Mouse (Mus musculus): ENCODE measurements around the gene Ptma. TPM values are rescaled to one million over a fixed set of nuclear protein-coding genes. Genes with fewer than 3 reads are reported as not detected.

The Ptma gene
- polyA plus RNA-seq, 1 experiment = 1,950 TPM

DNA sequence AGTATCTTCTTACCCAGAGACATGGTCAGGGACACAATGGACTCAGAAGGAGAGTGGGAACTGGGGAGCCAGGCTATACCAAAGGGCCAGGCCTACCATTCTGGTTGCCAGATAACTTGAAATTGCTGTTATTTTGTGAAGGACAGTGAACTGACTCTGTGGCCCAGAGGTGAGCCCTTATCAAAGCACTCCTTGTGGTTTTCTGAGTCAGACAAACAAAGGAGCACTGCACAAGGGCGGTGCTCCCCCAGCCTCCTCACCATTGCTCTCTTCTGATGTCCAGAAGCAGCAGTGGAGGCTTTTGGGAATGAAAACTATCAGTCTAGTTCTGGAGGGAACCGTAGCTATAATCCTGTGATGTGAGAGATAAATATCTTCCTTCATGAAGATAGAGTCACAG is 16.1 kb downstream of the Ptma start:
- no peak for TF ChIP-seq POLR2A (IDR thresholded peaks at IDR 0.05; ENCODE audit: insufficient read depth, low read depth, low read length)
- WGBS = 88% methylated on average over 2 of the region's 2 CpGs
- H3K27ac ChIP-seq (ENCODE audit: insufficient read depth, low read depth, low read length) = no peak overlapping the region
- no peaks in the 10 kb centered on the region for H3K4me1 ChIP-seq (ENCODE audit: control insufficient read depth, insufficient read depth, low read length)
- H3K4me3 ChIP-seq (ENCODE audit: insufficient read depth, low read depth, low read length) = no peak overlapping the region

DNA sequence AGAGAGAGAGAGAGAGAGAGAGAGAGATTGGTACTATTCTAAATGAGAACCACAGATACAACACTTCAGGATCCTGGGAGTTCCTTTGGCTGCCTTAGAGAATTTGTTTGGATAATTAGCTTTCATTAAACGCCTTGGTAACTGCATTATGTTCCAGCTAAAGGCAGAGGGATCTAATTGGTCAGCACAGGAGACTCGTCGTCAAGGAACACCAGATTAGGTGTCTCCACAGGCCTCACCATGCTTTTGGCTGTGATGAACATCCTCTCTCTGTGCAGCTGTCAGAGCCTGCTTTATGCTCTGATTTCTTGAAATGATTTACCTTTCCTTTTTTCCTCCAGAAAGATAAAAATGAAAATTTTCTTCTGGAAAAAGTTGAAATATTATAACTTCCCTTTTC is 20.3 kb downstream of the Ptma start:
- 30% methylated on average over 3 of the region's 3 CpGs for WGBS
- Histone ChIP-seq H3K4me1 (ENCODE audit: control insufficient read depth, insufficient read depth, low read length) (peaks cover 7% of the 10 kb centered on the region), H3K4me3 (ENCODE audit: insufficient read depth, low read depth, low read length) (no peak overlapping the region), H3K27ac (ENCODE audit: insufficient read depth, low read depth, low read length) (no peak overlapping the region)
- TF ChIP-seq POLR2A (IDR thresholded peaks at IDR 0.05; ENCODE audit: insufficient read depth, low read depth, low read length) (no peak), CTCF (IDR thresholded peaks at IDR 0.05; ENCODE audit: insufficient read depth, low read depth, low read length) (no peak)

DNA sequence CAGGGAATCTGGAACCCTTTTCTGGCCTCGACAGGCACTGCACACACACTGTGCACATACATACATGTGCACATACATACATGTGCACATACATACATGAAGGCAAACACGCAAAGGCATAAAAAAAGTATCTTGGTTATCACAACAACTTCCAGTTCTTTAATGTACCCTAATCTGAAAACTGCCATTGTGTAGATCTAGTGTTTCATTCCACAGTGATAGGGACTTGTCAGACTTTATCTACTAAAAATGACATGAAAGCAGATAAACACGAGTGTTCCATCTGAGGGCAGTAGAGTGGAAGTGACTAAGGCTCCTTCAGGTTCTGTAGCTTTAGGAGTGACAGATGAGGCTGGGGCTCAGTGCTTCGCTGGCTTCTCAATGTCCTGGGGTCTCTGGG is 24.8 kb downstream of the Ptma start:
- WGBS = 77% methylated on average over 4 of the region's 4 CpGs
- Histone ChIP-seq H3K27ac (ENCODE audit: insufficient read depth, low read depth, low read length) (peak overlapping the region; percentile 42; the same call in 1 of the 2 replicates), H3K4me1 (ENCODE audit: control insufficient read depth, insufficient read depth, low read length) (peaks cover 7% of the 10 kb centered on the region), H3K4me3 (ENCODE audit: insufficient read depth, low read depth, low read length) (no peak overlapping the region)
- TF ChIP-seq POLR2A (IDR thresholded peaks at IDR 0.05; ENCODE audit: insufficient read depth, low read depth, low read length) (no peak), CTCF (IDR thresholded peaks at IDR 0.05; ENCODE audit: insufficient read depth, low read depth, low read length) (no peak)

DNA sequence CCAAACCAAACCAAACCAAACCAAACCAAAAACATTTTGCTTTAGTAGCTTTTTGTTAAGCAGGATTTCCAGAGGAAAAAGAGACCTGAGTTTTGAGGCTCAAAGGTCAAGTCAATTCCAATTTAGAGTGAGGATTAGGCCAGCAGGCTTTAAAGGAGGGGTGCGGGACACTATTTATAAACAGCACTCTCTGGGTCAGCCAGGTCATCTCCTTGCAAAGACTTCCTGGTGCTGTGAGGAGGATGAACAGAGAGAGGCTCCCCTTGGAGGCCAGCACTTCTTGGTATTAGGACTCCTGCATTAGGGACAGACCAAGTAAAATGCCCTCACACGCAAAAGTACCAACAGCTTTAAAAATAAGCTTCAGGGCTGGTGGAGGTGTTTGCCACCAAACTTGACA is 25.4 kb downstream of the Ptma start:
- H3K4me1 ChIP-seq (ENCODE audit: control insufficient read depth, insufficient read depth, low read length) = peaks cover 7% of the 10 kb centered on the region
- H3K27ac ChIP-seq (ENCODE audit: insufficient read depth, low read depth, low read length) = no peak overlapping the region
- WGBS = 75% methylated on average over 2 of the region's 2 CpGs
- no peak overlapping the region for H3K4me3 ChIP-seq (ENCODE audit: insufficient read depth, low read depth, low read length)
- TF ChIP-seq POLR2A (IDR thresholded peaks at IDR 0.05; ENCODE audit: insufficient read depth, low read depth, low read length) (no peak), CTCF (IDR thresholded peaks at IDR 0.05; ENCODE audit: insufficient read depth, low read depth, low read length) (no peak)

DNA sequence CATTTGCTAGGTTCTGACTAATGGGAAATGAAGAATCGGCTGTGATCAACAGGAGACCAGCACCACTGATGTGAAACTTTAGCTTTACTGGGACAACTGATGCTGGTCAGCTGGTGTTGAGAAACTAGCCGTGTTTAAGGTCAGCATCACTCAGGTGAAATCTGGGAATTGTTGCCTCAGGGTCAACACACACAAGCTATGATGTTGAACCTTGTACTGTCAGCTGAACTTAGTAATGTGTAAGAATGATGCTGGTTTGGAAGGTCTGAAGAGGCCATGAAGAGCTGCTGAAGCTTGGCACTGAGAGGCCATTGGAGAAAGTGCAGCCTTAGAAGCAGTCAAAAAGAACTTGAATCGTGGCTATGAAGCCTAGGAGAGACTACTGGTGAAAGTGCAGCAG is 29.1 kb downstream of the Ptma start:
- Histone ChIP-seq H3K27ac (ENCODE audit: insufficient read depth, low read depth, low read length) (no peak overlapping the region), H3K4me3 (ENCODE audit: insufficient read depth, low read depth, low read length) (no peak overlapping the region), H3K4me1 (ENCODE audit: control insufficient read depth, insufficient read depth, low read length) (peaks cover 4% of the 10 kb centered on the region)
- whole genome bisulfite sequencing = 86% methylated on average over 3 of the region's 3 CpGs
- no peak for TF ChIP-seq CTCF (IDR thresholded peaks at IDR 0.05; ENCODE audit: insufficient read depth, low read depth, low read length)
- TF ChIP-seq POLR2A (IDR thresholded peaks at IDR 0.05; ENCODE audit: insufficient read depth, low read depth, low read length) = no peak

DNA sequence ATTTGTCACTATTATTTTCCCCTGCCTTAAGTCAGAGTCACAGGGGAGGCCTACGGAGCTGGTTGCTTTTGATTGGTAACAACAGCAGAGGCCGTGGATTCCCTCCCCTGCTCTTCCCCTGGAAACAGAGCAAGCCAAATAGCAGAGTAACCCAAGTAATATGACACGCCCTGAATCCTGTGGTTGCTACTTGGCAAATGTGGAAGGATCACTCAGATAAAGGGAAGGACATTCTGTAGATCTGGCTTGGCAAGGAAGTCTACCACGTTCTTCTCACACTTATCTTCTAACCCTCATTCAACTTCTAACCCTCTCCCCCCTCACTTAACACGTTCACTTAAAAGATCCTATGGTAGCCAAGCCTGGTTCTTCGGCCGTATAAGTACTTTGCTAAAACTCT is 31.3 kb downstream of the Ptma start:
- WGBS = 81% methylated on average over 7 of the region's 7 CpGs
- no peak overlapping the region for H3K4me3 ChIP-seq (ENCODE audit: insufficient read depth, low read depth, low read length)
- H3K27ac ChIP-seq (ENCODE audit: insufficient read depth, low read depth, low read length) = no peak overlapping the region
- TF ChIP-seq CTCF (IDR thresholded peaks at IDR 0.05; ENCODE audit: insufficient read depth, low read depth, low read length) (no peak), POLR2A (IDR thresholded peaks at IDR 0.05; ENCODE audit: insufficient read depth, low read depth, low read length) (no peak)
- no peaks in the 10 kb centered on the region for H3K4me1 ChIP-seq (ENCODE audit: control insufficient read depth, insufficient read depth, low read length)

DNA sequence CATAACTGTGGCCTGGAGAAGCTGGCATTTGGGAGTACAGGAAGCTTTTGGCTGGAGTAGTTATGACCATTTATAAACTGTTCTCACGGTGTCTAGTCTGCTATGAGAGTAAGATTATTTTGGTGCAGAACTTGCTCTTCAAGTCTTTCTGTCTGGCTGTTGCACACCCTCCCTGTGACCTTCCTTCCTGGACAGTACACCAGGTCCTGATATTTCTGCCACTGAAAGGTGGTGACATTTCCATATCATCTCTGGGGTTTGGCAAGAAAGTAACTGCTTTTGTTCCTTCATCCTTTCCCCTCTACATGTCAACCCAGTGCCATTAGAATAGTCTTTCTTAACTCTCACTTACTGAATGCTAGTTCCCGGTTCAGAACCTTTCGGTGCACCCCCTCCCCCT is 32.7 kb downstream of the Ptma start:
- TF ChIP-seq POLR2A (IDR thresholded peaks at IDR 0.05; ENCODE audit: insufficient read depth, low read depth, low read length) (no peak), CTCF (IDR thresholded peaks at IDR 0.05; ENCODE audit: insufficient read depth, low read depth, low read length) (no peak)
- Histone ChIP-seq H3K4me3 (ENCODE audit: insufficient read depth, low read depth, low read length) (no peak overlapping the region), H3K27ac (ENCODE audit: insufficient read depth, low read depth, low read length) (no peak overlapping the region), H3K4me1 (ENCODE audit: control insufficient read depth, insufficient read depth, low read length) (no peaks in the 10 kb centered on the region)
- 91% methylated on average over 3 of the region's 3 CpGs for WGBS

DNA sequence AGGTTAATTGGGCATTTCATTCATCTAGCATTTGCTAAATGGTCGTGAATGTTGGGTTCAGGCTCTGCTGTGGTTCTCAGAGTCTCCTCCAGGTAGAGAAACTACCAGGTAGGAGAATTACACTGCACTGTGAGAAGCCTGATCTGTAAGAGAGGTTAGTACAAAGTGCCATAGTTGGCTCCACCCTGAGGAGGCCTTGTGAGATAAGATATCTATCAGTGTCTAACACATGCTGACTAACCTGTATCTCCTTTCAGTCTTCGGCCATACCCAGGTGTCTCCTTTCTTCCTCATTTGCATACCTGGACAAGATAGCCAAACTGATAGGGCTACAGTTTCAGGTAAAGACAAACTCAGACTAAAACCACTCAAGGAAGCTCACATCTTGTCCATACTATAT is 36.1 kb downstream of the Ptma start:
- H3K4me1 ChIP-seq (ENCODE audit: control insufficient read depth, insufficient read depth, low read length) = no peaks in the 10 kb centered on the region
- TF ChIP-seq CTCF (IDR thresholded peaks at IDR 0.05; ENCODE audit: insufficient read depth, low read depth, low read length) = no peak
- TF ChIP-seq POLR2A (IDR thresholded peaks at IDR 0.05; ENCODE audit: insufficient read depth, low read depth, low read length) = no peak
- 91% methylated on average over 2 of the region's 2 CpGs for WGBS
- no peak overlapping the region for H3K27ac ChIP-seq (ENCODE audit: insufficient read depth, low read depth, low read length)
- H3K4me3 ChIP-seq (ENCODE audit: insufficient read depth, low read depth, low read length) = no peak overlapping the region

DNA sequence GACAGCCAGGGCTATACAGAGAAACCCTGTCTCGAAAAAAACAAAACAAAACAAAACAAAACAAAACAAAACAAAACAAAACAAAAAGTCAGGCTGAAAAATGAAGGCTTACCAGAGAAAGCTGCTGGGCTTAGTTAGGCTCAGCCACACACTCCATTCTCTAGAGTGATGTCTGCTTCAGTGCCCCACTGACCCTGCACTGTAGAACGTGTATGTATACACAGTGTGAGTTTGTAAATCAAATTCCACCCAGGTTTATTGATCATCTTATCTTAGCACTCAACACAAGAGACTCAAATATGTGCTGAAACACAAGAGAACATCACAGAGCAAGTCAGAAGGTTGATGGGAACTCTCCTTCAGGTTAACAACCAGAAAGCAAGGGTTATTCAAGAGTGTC is 41.9 kb downstream of the Ptma start:
- H3K4me3 ChIP-seq (ENCODE audit: insufficient read depth, low read depth, low read length) = no peak overlapping the region
- 88% methylated on average over 2 of the region's 2 CpGs for WGBS
- H3K4me1 ChIP-seq (ENCODE audit: control insufficient read depth, insufficient read depth, low read length) = no peaks in the 10 kb centered on the region
- no peak overlapping the region for H3K27ac ChIP-seq (ENCODE audit: insufficient read depth, low read depth, low read length)
- no peak for TF ChIP-seq POLR2A (IDR thresholded peaks at IDR 0.05; ENCODE audit: insufficient read depth, low read depth, low read length)
- TF ChIP-seq CTCF (IDR thresholded peaks at IDR 0.05; ENCODE audit: insufficient read depth, low read depth, low read length) = no peak

DNA sequence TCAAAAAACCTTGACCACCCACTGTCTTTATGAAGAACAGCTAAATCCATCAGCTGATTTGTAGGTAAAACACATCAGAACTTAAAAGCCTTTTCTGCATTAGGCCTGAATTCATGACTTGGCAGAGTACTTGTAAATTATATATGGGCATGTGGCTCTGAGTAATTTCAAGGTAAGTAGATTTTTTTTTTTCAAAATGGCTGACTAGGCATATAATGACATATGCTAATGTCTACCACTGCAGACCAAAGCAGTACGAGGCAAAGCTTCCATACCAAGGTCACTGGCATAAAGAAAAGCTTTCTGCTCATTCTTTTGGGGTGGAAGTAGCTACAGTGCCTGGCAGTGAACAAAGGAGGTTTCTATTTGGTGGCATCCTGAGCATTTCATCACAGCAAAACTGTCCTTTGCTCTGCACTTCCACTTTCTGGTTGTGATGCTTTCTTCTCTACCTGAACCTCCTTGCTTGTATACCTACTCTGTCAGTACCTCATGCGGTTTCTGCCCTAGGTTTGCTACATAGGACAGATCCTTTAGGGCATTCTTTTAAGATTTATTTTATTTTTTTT is 42.9 kb downstream of the Ptma start:
- TF ChIP-seq CTCF (IDR thresholded peaks at IDR 0.05; ENCODE audit: insufficient read depth, low read depth, low read length) (no peak), POLR2A (IDR thresholded peaks at IDR 0.05; ENCODE audit: insufficient read depth, low read depth, low read length) (no peak)
- Histone ChIP-seq H3K27ac (ENCODE audit: insufficient read depth, low read depth, low read length) (no peak overlapping the region), H3K4me1 (ENCODE audit: control insufficient read depth, insufficient read depth, low read length) (no peaks in the 10 kb centered on the region), H3K4me3 (ENCODE audit: insufficient read depth, low read depth, low read length) (no peak overlapping the region)
- 89% methylated on average over 2 of the region's 2 CpGs for WGBS

Measured in olfactory bulb, adult 2 months (tissue).